ENCODE assay signal across 16 mouse cellular contexts in the genomic region with DNA sequence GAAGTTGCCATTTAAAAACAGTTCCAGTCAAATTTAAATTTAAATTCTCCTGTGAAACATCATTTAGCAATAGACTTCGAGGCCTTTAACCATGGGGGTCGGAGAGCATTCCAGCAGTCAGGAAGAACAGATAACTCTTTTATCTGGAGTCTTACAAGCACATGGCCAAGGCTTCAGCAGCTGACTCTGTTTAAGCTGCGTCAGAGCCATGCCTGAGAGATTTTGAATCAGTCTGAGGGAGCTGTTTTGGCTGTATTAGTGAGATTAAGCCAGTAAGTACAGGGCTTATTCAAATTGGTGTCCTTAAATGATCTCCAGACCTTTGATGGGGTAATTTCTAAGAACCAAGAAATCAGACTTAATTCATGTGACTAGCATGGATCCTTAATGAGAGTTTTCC.
"Had no signal": no experiment of that assay in that cellular context is flagged by ENCODE, and none has a peak within 500 bp of the region (broad histone marks: within the 10 kb centered on the region; RNA-seq: fewer than 3 reads in every experiment).

No protein-coding gene starts in this region.

- H3K27me3 ChIP-seq: limb, embryonic 15.5 days; liver, embryonic 12.5 days; midbrain, embryonic 15.5 days; neural tube, embryonic 13.5 days had no signal

- H3K4me1 ChIP-seq: limb, embryonic 15.5 days; liver, embryonic 12.5 days; midbrain, embryonic 15.5 days; neural tube, embryonic 13.5 days had no signal

- H3K27ac ChIP-seq: kidney, postnatal 0 days; limb, embryonic 15.5 days; liver, embryonic 12.5 days; midbrain, embryonic 10.5 days; midbrain, embryonic 15.5 days; neural tube, embryonic 13.5 days had no signal

- H3K9ac ChIP-seq: limb, embryonic 15.5 days; liver, embryonic 12.5 days; lung, embryonic 14.5 days; midbrain, embryonic 15.5 days; neural tube, embryonic 13.5 days had no signal

- H3K4me3 ChIP-seq: limb, embryonic 15.5 days; liver, embryonic 12.5 days; midbrain, embryonic 10.5 days; midbrain, embryonic 15.5 days; neural tube, embryonic 13.5 days had no signal

- DNase-seq: kidney, adult 9 months; layer of hippocampus, postnatal 36 days; lung, embryonic 14.5 days; lung, postnatal 10 days; lung, postnatal 4 days; right cerebral cortex, postnatal 4 days; spleen, adult 18-20 months; thymus, adult 2 months; thymus, postnatal 25 days had no signal

- H3K9me3 ChIP-seq: limb, embryonic 15.5 days; liver, embryonic 12.5 days; midbrain, embryonic 10.5 days; midbrain, embryonic 15.5 days; neural tube, embryonic 13.5 days had no signal

- H3K36me3 ChIP-seq: limb, embryonic 15.5 days; liver, embryonic 12.5 days; midbrain, embryonic 10.5 days; midbrain, embryonic 15.5 days; neural tube, embryonic 13.5 days had no signal

- H3K4me2 ChIP-seq: limb, embryonic 15.5 days; liver, embryonic 12.5 days; lung, embryonic 14.5 days; midbrain, embryonic 15.5 days; neural tube, embryonic 13.5 days had no signal

- ATAC-seq: intestine, postnatal 0 days; liver, embryonic 12.5 days; midbrain, embryonic 15.5 days had no signal
